Mouse (Mus musculus) spleen, postnatal 14 days (tissue): ENCODE measurements around the gene Gm47995.
"Not testable (repeated sequence)": the region's sequence is repeated elsewhere in the genome, so short reads cannot be mapped to it uniquely, and the experiment has no call there.

Experiments used
- DNase-seq, 2 experiments: peaks; one replicate each; pipeline ENCODE4 v3.0.0; 2021 to 2022; ENCODE audit warnings: low spot score in 2 of 2

Gm47995 gene

DNA sequence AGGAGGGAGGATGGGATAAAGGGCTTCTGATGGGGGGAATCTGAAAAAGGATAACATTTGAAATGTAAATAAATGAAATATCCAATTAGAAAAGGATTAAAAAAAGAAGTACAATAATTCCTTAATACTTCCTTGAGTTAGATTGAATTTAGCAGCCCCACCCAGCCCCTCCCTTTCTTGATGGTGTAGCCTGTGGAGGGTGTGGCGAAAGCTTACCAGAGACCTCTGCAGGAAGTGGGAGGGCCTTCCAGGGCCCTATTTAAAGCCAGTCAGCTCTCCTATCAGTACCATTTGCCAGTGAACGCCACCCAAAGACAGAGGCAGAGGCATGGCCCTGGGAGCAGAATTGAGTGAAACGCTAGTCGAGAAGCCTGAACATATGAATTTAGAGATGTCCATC lies at the start of gene Gm47995:
Gene Gm47995, plus strand, starts transcription at position 329 of the 400 bp plus-strand sequence.
- not testable (repeated sequence) for DNase-seq

DNA sequence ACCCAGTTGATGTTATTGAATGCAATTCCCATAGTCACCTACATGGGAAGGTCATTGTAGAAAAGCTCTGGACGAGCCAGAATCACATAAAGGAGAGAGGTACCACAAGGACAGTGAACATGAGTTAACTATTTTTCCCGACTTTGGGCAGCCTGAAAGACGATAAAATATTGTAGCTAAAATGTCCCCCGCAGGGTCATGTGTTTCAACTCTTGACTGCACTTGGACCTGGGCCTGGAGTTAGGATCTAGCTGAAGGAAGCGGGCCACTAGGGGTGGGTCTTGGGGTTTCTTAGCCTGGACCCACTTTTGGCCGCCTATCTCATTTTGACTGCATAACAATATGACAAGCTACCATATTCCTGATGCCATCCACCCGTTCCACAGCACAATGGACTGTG lies 48.0 kb upstream of the Gm47995 start:
- no peak for DNase-seq

DNA sequence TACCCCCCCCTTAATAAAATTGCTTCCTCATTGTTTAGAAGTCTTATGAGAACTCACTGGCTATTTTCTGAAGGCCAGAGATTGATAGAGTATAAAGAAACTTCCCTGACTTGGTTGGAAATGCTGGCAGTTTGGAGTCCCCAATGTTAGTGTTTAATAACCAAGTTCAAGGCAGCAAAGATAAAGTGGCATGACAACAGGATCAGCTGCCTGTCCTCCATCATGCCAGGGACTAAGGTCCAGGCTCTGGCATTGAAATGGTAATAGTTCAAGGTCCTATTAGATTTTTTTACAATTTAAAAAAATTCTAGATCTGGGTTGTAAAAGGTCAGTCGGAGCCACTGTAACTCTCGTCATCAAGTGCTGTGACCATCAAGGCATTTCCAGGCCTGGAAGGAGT lies 47.2 kb upstream of the Gm47995 start:
- DNase-seq: no peak

DNA sequence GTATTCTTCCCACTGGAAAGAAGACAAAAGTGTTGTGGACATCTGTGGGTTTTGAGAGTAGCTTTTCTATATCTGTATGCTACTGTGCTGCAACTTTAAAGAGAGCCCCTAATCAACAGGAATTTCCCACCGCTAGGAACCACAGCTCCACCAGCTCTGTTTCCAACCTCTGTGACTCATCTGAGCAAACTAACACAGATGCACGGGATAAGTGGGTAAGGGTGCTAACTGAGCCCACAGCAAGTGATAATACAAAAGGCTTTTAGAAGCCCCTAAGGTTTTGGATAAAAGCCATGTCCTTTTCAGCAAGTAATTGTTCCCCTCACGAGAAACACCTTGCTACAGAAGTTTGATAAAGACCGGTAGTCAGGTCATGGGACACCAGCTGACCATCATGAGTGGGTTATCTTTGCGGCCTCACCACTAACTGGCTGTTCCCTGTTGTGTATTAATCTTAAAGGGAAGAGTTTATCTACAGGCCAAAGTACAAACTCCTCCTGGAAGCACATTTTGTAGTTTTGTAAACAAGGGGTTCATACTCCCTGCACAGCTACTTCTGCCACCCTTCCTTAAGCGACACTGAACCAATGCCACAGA lies 45.1 kb upstream of the Gm47995 start:
- DNase-seq: no peak

DNA sequence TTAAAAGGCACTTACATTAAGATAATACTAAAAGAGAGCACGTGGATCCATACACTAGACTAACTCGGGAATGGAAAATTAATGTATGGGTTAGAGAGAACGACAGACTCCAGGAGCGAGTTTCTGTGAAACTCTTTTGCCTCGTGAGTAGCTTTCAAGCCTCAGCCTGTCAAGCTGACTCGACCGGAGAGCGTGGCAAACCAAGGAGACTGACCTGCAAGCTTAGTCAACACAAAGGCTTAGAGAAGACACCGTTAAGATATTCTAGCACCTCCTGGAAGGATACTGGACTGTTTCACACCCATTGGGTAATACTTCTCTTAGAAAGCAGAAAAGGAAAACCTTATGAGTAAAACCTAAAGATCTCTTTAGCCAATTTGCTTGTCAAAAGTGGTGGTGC lies 44.1 kb upstream of the Gm47995 start:
- DNase-seq: not testable (repeated sequence)

DNA sequence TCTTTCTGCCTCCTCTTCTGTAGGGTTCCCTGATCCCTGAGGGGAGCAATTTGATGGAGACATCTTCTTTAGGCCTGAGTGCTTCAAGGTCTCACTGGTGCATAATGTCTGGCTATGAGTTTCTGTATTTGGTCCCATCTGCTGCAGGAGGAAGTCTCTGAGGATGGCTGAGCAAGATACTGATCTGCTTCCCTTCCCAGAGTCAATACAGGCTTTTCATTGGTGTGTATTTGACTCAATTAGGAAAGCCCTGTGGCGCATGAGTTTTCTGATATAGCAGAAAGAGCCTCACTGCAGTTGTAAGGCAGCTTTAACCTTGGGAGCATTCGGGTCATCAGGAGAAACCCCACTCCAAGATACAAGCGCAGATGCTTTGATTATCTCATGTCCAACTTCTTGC lies 42.1 kb upstream of the Gm47995 start:
- no peak for DNase-seq

DNA sequence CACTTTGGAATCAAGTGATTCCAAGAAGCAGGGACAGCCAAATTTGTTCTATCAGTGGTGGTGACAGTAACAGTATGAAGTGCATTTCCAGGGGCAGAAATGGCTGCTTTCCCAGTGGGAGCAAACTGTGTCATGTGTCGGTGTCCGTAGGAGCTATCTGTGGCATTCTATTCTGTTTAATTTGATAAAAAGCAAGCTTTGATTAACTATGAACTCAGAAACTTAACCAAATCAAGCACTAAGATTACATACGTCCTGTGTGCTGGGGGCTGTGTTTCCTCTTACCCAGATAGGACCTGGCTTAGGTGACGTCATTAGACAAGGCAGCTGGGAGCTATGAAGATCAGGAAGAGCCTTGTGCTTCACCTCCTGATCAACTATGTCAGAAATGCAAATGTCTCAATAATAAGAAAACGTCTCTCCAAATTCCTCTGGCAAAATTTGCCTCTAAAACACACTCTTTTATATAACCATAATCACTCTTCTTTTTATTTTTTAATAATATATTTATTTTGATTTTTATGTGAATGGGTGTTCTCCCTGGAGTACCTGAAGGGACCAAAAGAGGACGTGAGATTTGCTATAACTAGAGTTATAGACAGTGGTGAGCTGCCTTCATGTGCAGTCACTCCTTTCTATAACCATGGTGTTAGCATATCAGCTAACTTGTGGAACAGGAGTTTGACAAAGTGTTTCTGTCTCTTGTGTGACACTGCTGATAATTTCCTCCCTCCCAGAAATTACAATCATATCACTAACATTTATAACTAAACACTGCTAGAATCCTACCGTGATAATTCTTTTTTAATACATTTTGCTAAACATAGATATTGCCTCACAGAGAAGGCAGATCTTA lies 41.2 kb upstream of the Gm47995 start:
- no peak for DNase-seq

DNA sequence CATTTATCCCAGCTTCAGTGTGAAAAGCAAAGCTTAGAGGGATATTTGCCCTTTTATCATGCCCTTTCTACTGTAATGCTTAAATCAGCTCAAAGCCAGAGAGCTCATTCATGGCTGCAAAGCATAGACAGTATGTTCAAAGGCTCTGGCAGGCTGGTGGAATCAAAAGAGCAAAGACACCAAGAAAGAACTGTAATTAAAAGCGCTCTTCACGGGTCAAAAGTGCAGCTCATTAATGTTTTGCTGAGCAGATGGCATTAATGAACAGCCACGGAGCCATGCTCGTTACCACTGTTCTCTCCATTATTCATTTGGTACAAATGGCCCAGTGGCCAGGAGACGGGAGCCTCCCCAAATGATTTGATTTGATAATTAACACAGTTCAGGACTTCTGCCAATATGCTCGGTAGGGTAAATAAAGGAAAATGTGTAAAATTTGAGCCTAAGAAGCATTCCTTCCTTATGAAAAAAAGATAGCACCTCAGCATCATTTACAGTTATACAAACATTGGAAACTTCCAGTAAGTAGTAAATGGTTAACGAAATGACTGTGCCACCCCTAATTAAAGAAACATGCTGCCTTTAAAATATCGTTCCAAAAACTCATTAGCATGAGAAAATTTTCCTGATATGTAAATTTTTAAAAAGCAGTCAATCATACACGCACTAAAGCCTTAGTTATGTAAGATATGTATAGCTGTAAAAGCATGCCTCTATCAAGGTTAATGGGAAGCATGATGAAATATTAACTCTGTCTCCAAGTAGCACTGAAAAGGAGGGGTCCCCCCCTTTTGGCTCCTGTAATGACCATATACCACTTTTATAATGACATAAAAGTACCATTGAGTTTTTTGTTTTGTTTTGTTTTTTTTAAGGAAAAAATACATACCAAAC lies 40.0 kb upstream of the Gm47995 start:
- no peak for DNase-seq

DNA sequence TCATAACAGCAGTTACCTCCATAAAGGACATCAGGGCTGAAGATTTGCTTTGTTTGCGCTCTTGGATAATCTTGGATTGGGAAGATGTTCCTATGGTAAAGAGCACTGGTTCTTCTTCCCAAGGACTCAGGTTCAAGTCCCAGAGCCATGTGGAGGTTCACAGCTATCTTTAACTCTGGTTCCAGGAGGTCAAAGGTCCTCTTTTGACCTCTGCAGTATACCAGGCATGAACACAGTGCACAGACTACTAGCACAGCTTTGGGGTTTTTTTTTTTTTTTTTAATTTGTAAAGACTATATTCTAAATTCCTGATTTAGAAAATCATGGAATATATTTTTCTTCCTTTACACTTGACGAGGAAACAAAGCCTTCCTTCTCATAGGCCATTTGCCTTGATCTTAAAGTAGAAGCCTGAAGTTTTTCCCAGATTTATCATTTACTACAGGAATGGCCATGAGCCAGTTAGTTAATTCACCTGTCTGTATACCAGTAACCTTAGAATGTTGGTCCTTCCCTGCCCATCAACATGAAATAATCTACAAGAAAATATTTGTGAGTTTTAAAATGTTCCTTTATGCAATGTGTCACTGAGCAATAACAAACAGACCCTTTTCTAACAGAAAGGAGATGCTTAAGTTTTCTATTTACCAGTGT lies 39.3 kb upstream of the Gm47995 start:
- DNase-seq: no peak

DNA sequence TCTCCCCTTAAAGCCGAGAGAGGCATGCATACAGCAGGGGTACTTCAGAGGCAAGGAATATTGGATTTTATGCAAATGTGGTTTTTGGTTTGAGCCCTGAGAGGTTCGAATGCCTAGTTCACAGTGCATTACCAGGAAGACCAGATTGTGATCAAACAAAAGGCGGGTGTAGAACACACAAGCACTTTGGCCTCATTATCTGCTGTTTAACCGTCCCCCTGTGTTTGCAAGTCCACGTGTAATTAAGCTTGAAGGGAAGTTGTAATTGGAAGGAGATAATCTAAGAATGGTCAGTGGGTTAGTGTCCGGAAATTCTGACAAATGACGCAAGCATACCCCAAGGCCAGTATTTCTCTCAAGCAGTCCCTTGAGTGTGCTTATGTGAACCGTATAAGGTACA lies 32.2 kb upstream of the Gm47995 start:
- no peak for DNase-seq

DNA sequence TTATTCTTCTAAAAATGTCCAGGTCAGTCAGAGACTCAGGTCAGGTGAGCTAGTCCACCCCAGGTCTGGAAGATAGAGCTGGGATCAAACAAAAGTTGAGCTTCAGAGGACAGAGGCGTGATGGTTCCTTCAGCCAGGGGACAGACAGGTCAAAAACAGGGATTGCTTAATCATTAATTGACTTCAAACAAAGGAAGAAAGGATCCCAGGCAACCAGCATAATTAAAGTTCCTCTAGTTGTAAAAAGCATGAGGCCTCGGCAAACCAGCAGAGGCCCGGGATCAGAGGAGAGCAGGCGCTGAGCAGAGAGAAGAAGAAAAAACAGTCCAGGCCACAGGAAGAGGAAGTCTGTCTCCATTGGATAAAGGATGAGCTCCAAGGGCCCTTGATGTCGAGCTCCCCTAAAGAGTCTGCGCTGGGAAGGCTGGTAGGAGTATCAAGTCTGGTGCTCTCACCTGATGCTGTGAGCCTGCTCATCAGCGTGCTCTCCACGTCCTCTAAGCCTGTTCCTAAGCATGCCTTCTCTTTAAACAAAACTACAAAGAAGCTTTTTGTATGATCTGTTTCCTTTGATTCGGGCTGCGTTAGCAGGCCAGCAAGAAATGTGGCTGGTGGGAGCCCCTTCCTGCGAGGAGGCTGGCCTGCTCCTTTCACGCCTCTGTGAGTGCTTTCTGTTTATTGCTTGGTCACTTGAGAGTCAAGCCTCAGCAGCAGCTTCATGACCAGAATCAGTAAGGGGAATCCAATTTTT lies 30.8 kb upstream of the Gm47995 start:
- no peak for DNase-seq

DNA sequence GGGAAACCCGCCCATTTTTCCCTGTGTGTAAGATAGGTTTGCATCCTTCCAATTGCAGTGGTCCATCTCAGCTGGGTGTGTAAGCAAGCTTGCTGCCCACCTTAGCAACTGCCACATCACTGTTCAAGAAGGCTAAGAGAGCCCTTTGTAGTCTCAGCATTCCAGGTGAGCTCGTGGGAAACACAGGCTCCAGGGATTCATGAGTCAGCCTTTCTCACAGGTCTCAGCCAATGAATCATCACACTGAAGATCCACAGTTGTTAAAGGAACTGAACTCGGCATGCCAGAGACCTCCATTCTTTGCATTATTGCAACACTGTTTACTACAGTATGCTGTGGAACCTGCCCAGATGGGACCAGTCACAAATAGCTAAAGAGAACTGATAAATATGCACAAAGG lies 29.6 kb upstream of the Gm47995 start:
- DNase-seq: no peak

DNA sequence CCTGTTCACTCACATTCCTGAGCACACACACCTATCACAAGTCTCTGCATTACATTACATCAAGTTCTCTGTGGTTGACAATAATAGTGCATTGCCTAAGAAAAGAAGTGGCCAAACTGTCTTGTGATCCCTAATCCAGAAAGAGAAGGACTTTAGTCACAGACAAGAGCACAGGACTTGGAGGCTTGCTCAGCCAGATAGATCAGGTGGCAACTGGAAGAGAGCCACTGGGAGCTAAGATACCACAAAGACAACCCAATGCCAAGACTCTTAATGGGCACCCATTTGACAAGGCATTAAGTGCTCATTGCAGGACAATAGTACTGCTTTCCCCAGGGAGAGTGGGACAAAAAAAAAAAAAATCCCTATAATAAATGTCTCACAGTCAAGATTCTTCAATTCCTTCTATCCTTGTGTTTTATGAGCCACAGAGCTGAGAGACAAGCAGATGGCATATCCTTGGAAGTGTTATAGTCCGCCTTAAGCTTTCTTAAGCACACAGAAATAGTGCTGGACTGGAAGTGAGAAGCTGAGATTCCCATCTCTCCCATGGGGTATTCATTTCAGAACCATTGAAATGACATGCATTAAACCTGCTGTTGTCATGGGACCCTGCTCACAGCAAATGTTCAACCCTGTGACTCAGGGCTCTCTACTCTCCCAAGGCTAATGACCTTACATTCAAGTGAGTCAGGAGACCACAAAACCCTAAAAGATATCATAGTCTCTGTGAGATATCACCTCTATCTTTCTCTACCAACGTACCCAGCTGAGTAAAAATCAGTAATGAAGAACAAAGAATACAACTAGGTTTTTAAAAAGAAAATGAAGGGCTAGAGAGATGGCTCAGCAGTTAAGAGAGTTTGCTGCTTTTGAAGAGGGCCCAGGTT lies 26.4 kb upstream of the Gm47995 start:
- DNase-seq: no peak

DNA sequence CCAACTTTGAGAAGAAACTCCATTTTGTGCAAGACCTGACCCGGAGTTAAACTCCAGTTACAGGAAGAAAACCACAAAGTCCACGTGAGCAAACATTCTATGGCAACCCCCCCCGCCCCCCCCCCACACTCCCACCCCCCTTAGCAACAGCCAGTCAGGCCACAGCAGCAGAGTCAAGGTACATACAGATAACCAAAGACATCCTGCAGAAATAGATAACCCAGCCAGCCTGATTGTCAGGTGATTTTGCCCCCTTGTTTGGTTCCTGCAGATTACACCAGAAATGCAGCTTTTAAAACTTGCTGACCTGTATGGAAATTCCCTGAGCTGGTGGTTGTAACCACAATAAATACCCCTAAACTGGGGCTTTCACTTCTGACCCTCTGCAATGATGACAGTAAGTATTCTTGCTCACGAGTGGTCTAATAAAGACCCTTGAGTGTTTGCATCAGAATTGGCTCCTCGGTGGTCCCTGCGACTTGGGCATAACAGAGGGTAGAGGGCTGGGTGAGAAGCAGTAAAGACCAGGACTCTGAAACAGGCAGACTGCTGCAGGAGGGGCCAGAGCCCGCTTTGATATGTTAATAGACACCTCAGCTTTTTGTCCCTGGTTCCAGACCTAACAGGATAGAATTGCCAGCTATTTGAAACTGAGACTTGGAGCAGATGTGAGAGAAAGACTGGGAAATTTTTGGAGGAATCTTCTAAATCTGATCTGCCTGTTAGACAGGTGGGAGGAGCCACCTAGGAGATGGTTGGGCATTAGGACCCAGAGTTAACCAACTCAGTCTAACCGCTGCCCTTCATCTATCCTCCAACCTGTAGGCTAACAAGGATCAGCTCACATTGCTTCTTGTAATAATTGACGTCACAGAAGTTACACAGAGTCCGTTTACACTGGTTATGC lies 21.0 kb upstream of the Gm47995 start:
- peak in 1 of 2 experiments; percentile 3 for DNase-seq

DNA sequence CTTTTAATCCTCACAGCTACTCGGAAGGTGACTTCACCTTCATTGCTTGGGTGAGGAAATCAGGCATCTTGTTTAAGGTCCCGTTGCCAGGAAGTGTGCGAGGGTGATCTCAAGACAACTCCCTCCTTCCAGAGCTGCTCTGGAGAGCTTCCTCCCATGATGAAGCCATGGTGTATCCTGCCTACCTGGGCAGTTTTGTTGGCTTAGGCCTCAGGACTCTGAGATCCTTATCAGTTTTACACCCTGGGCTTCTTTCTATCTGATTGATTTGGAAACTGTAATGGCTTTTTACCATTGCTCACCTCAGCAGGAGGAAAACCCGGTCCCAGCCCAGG lies 20.3 kb upstream of the Gm47995 start:
- no peak for DNase-seq

DNA sequence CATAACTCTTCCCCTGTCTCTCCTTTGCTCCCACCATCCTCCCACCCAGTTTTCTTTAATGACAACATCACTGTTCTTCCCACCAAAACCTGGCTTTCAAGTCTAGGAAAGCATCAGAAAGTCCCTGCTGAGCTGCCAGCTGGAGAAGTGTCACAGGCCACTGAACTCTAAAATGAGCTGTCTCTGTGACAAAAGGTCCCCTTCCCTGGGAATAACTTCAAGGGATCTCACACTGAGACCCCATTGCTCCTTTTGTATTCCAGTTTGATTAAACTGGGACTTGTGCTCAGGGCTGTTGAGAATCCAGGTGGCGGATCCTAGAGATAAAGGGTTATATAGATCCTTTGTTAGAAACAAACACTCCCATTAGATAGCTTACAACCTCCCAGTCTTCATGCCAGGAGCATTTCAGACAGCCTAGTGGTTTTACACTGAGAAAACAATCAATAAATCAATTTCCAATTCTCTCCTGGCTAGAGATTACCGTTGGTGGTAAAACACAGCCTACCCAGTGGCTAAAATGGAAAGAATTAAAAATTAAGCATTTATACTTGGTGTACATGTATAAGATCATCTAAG lies 19.7 kb upstream of the Gm47995 start:
- DNase-seq: no peak

DNA sequence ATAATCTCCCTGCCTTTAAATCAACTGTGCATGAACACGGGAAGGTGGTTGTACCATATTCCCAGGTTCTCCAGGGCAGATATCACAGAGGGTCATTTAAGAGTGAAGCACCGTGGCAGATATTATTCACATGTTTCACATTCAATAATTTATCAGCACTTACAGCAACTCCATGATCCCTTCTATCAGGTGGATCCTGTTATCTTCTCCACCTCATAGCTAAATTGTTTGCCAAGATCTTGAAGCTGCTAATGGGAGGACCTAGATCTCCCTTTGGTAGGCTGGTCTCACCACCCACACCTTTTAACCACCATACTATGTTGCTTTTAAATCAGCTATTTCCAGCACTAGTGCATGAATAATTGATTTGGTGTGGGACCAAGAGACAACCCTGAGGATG lies 18.1 kb upstream of the Gm47995 start:
- DNase-seq: no peak

DNA sequence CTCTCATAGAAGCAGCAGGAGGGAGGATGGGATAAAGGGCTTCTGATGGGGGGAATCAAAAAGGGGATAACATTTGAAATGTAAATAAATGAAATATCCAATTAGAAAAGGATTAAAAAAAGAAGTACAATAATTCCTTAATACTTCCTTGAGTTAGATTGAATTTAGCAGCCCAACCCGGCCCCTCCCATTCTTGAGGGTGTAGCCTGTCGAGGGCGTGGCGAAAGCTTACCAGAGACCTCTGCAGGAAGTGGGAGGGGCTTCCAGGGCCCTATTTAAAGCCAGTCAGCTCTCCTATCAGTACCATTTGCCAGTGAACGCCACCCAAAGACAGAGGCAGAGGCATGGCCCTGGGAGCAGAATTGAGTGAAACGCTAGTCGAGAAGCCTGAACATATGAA lies 16.0 kb upstream of the Gm47995 start, which contains the start of gene Gm47985:
Gene Gm47985, plus strand, starts transcription at position 272 of the 400 bp plus-strand sequence.
- not testable (repeated sequence) for DNase-seq

DNA sequence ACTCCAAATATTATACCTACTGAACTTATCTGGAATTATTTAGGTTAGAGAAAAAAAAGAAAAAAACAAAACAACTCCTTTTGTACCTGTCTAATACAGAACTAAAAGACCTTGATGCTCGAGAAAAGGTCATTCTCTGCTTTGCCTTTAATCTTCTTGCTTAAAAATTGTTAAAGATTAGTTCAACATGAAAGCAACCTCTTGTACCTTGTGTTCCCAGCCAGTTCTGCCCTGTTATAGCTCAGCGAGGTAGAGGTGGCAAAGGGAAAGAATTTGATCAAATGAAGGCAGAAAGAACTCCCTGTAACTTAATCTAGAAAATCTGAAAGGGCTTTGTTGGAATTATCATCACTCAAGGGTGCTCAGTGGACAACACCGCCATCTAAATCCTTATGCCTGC lies 12.1 kb upstream of the Gm47995 start:
- DNase-seq: not testable (repeated sequence)
